Mouse (Mus musculus): ENCODE results near the gene Gm498. TPM values are rescaled to one million over a fixed set of nuclear protein-coding genes. Genes with fewer than 3 reads are reported as not detected.

Gene Gm498
- total RNA-seq, 2 experiments from 2014 or later: not detected

- DNase-seq: no peak
These were observed 25.7 kb downstream of the Gm498 start for GRCm38 (mm10) chr7:143892361-143892760.

GRCm38 (mm10) chr7:143900667-143901066 lies 34.0 kb downstream of the Gm498 start:
- DNase-seq: no peak

GRCm38 (mm10) chr7:143905176-143905575 lies 38.5 kb downstream of the Gm498 start:
- no peak for DNase-seq

- DNase-seq: no peak
These were observed 39.0 kb downstream of the Gm498 start for GRCm38 (mm10) chr7:143905606-143906005.

- no peak for DNase-seq
These were observed 47.0 kb downstream of the Gm498 start for GRCm38 (mm10) chr7:143913611-143914010.

GRCm38 (mm10) chr7:143919031-143919679 lies 52.5 kb downstream of the Gm498 start:
- no peak for DNase-seq

GRCm38 (mm10) chr7:143929899-143930298 lies 63.3 kb downstream of the Gm498 start:
- DNase-seq: no peak

GRCm38 (mm10) chr7:143938647-143939046 lies 72.0 kb downstream of the Gm498 start:
- no peak for DNase-seq

GRCm38 (mm10) chr7:143939476-143939875 lies 72.8 kb downstream of the Gm498 start:
- no peak for DNase-seq

- no peak for DNase-seq
These were observed 76.5 kb downstream of the Gm498 start for GRCm38 (mm10) chr7:143942941-143943691.

- DNase-seq: no peak
These were observed 77.9 kb downstream of the Gm498 start for GRCm38 (mm10) chr7:143944421-143944980.

Small RNAs within 50 kb of the gene (microRNA-seq; reads per million reads assigned to microRNA genes)
- gene Mir6404 (ENCODE audit: borderline replicate concordance in 2 of 2): 0 reads per million in 2 experiments

Other genes starting within 250 kb of the Gm498 start
- under 1 TPM; 0.08 to 0.43 TPM for gene Tnfrsf26, start 238.1 kb upstream of the Gm498 start, total RNA-seq (2021)
- gene Tnfrsf22, start 217.2 kb upstream of the Gm498 start, total RNA-seq (2021): 1 to 10 TPM; 1.4 to 1.7 TPM
- gene Tnfrsf23, start 181.0 kb upstream of the Gm498 start, total RNA-seq (2021): 1 to 10 TPM; 3.2 to 5.0 TPM
- gene Osbpl5, start 109.9 kb upstream of the Gm498 start, total RNA-seq (2021): 10 to 100 TPM; 18.7 to 19.0 TPM
- under 1 TPM in 1 of 2 experiments, not detected in 1; 0.29 TPM for gene Mrgprg, start 99.8 kb upstream of the Gm498 start, total RNA-seq (2021)
- under 1 TPM; 0.64 to 0.67 TPM for gene Mrgpre, start 82.3 kb upstream of the Gm498 start, total RNA-seq (2021)
- gene Nadsyn1, start 44.0 kb upstream of the Gm498 start, total RNA-seq (2021): 1 to 10 TPM; 2.7 to 3.8 TPM
- gene Dhcr7, start 43.7 kb upstream of the Gm498 start, total RNA-seq (2021): 1 to 10 TPM; 4.8 TPM
- under 1 TPM; 0.05 to 0.08 TPM for gene Shank2, start 135.1 kb downstream of the Gm498 start, total RNA-seq (2021)